Mouse (Mus musculus): ENCODE results near the gene Olfr1448.

GRCm38 (mm10) chr19:12924319-12924718 lies at the start of gene Olfr1448:
- TF ChIP-seq CTCF (IDR thresholded peaks at IDR 0.05; ENCODE audit: low read depth) (no peak), EP300 (IDR thresholded peaks at IDR 0.05; ENCODE audit: low read depth) (no peak)

All from liver, embryonic 14.5 days (tissue).